Mouse (Mus musculus) thymus, postnatal 0 days (tissue): ENCODE results near the gene Kcnk5. TPM values are rescaled to one million over a fixed set of nuclear protein-coding genes. Genes with fewer than 3 reads are reported as not detected.

ENCODE experiments used
- DNase-seq: peaks from one replicate; pipeline ENCODE4 v3.0.0-alpha.2; 2015; ENCODE audit warnings: low spot score
- polyA plus RNA-seq: library from polyadenylated mRNA; unstranded; fragments of >200 nt; fragmentation: Nextera tagmentation; extraction: Ambion mirVana; gene quantifications from 2 replicates; pipeline ENCODE4 v1.2.1, GENCODE M21; 2015

Gene Kcnk5
- polyA plus RNA-seq, 1 experiment from 2014 or later, result 7.1 TPM

- no peak for DNase-seq
Measured at GRCm38 (mm10) chr14:20201066-20201683, 19.6 kb upstream of the Kcnk5 start.

GRCm38 (mm10) chr14:20193103-20193715 is 11.6 kb upstream of the Kcnk5 start:
- DNase-seq, result no peak

GRCm38 (mm10) chr14:20191136-20191735 is 9.6 kb upstream of the Kcnk5 start:
- DNase-seq, result no peak

GRCm38 (mm10) chr14:20189751-20190150 is 8.1 kb upstream of the Kcnk5 start:
- DNase-seq, result no peak

- DNase-seq, result no peak
Measured at GRCm38 (mm10) chr14:20185426-20185825, 3.8 kb upstream of the Kcnk5 start.

GRCm38 (mm10) chr14:20183701-20184100 is 2.1 kb upstream of the Kcnk5 start:
- no peak for DNase-seq

GRCm38 (mm10) chr14:20182596-20182995 is 987 bp upstream of the Kcnk5 start:
- no peak for DNase-seq

GRCm38 (mm10) chr14:20180751-20181162 is 852 bp downstream of the Kcnk5 start:
- no peak for DNase-seq

- DNase-seq, result no peak
Measured at GRCm38 (mm10) chr14:20180304-20180703, 1.3 kb downstream of the Kcnk5 start.

- no peak for DNase-seq
Measured at GRCm38 (mm10) chr14:20179731-20180280, 1.8 kb downstream of the Kcnk5 start.

GRCm38 (mm10) chr14:20179080-20179479 is 2.5 kb downstream of the Kcnk5 start:
- DNase-seq, result no peak

GRCm38 (mm10) chr14:20178593-20178992 is 3.0 kb downstream of the Kcnk5 start:
- DNase-seq, result no peak

- no peak for DNase-seq
Measured at GRCm38 (mm10) chr14:20177494-20178123, 4.0 kb downstream of the Kcnk5 start.

GRCm38 (mm10) chr14:20175705-20176104 is 5.9 kb downstream of the Kcnk5 start:
- DNase-seq, result no peak

GRCm38 (mm10) chr14:20175114-20175513 is 6.5 kb downstream of the Kcnk5 start:
- DNase-seq, result no peak

GRCm38 (mm10) chr14:20174696-20175095 is 6.9 kb downstream of the Kcnk5 start:
- no peak for DNase-seq

- DNase-seq, result peak; percentile 25
Measured at GRCm38 (mm10) chr14:20173873-20174490, 7.6 kb downstream of the Kcnk5 start.

- no peak for DNase-seq
Measured at GRCm38 (mm10) chr14:20172924-20173323, 8.7 kb downstream of the Kcnk5 start.

- DNase-seq, result peak; percentile 22
Measured at GRCm38 (mm10) chr14:20172509-20172908, 9.1 kb downstream of the Kcnk5 start.

- no peak for DNase-seq
Measured at GRCm38 (mm10) chr14:20171840-20172239, 9.8 kb downstream of the Kcnk5 start.

GRCm38 (mm10) chr14:20169251-20169650 is 12.4 kb downstream of the Kcnk5 start:
- no peak for DNase-seq

- no peak for DNase-seq
Measured at GRCm38 (mm10) chr14:20168478-20168877, 13.1 kb downstream of the Kcnk5 start.
